Mouse (Mus musculus) thymus, adult 2 months (tissue): ENCODE results near the gene Kdm8. TPM values are rescaled to one million over a fixed set of nuclear protein-coding genes. Genes with fewer than 3 reads are reported as not detected.
A peak's percentile ranks its signal among the peaks of the same experiment; 100 is the strongest.

Experiments
- DNase-seq: peaks from one replicate; pipeline ENCODE4 v3.0.0; 2021
- H3K27ac ChIP-seq: fragments of 200-500 bp; 2 replicates; pipeline ENCODE4 v1.5.1; 2012; ENCODE audit warnings: low read length, control low read depth; ENCODE audit not compliant: control insufficient read depth, insufficient read depth
- H3K27me3 ChIP-seq: fragments of 200-500 bp; 2 replicates; pipeline ENCODE4 v1.6.1; 2012; ENCODE audit warnings: mild to moderate bottlenecking, low read length, moderate library complexity, mixed read lengths; ENCODE audit not compliant: control insufficient read depth, insufficient read depth
- H3K36me3 ChIP-seq: fragments of 200-500 bp; 2 replicates; pipeline ENCODE4 v1.6.1; 2012; ENCODE audit warnings: mild to moderate bottlenecking, low read length, moderate library complexity; ENCODE audit not compliant: control insufficient read depth, insufficient read depth
- H3K4me1 ChIP-seq: fragments of 200-500 bp; replicated peaks from 2 replicates; pipeline ENCODE4 v1.6.1; 2012; ENCODE audit warnings: low read length; ENCODE audit not compliant: control insufficient read depth, insufficient read depth
- H3K4me3 ChIP-seq: fragments of 200-500 bp; 2 replicates; pipeline ENCODE4 v1.5.1; 2012; ENCODE audit warnings: mild to moderate bottlenecking, low read length, control low read depth, moderate library complexity; ENCODE audit not compliant: control insufficient read depth, insufficient read depth
- CTCF ChIP-seq: fragments of 200-500 bp; IDR thresholded peaks from 2 replicates; pipeline ENCODE4 v1.5.1; 2012; ENCODE audit warnings: mild to moderate bottlenecking, control low read depth, low read length, moderate library complexity, borderline replicate concordance; ENCODE audit not compliant: control insufficient read depth, poor library complexity, insufficient read depth; ENCODE audit errors: extremely low read depth
- POLR2A ChIP-seq: fragments of 200-500 bp; IDR thresholded peaks from 2 replicates; pipeline ENCODE4 v1.6.1; 2012; ENCODE audit warnings: mild to moderate bottlenecking, low read length, control low read depth, moderate library complexity; ENCODE audit not compliant: control insufficient read depth, poor library complexity, insufficient read depth; ENCODE audit errors: extremely low read depth
- WGBS: fragments of 180-500 bp; shearing (Covaris S2); methylation state at CpG from one replicate; pipeline ENCODE4 v1.1.7; 2018; 5-methylcytosine and 5-hydroxymethylcytosine counted together
- polyA plus RNA-seq: library from polyadenylated mRNA; depleted of rRNA; stranded (reverse); fragments of >200 nt; gene quantifications from 2 replicates; pipeline ENCODE4 v1.2.3, GENCODE M21; 2012

Kdm8 gene
- polyA plus RNA-seq, 1 experiment: 14.2 TPM

DNA sequence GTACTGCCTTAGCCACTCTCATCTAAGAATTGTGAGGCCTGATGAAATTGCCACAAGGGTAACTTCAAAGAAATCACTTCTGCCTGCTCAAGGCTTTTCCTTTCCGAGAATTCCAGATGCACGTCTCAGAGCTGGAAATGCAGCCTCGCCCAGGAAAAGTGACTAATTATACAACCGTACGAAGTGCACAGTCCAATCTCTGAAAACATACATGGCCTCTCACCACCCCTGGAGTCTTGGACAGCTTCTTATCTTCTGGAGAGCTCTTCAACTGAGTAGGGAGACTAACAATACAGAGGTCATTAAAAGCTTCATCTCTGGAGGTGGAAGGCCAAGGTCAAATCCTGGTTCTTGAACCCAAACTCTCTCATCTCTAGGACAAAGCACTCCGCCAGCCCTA, 48.1 kb downstream of the Kdm8 start:
- peaks cover 59% of the 10 kb centered on the region for H3K4me1 ChIP-seq
- peak overlapping the region; percentile 92 for H3K27ac ChIP-seq
- WGBS: 95% methylated on average over 6 of the region's 6 CpGs
- H3K4me3 ChIP-seq: no peak overlapping the region
- no peaks in the 10 kb centered on the region for H3K36me3 ChIP-seq
- no peak for TF ChIP-seq POLR2A
- no peak for TF ChIP-seq CTCF
- no peak for DNase-seq
- no peaks in the 10 kb centered on the region for H3K27me3 ChIP-seq

DNA sequence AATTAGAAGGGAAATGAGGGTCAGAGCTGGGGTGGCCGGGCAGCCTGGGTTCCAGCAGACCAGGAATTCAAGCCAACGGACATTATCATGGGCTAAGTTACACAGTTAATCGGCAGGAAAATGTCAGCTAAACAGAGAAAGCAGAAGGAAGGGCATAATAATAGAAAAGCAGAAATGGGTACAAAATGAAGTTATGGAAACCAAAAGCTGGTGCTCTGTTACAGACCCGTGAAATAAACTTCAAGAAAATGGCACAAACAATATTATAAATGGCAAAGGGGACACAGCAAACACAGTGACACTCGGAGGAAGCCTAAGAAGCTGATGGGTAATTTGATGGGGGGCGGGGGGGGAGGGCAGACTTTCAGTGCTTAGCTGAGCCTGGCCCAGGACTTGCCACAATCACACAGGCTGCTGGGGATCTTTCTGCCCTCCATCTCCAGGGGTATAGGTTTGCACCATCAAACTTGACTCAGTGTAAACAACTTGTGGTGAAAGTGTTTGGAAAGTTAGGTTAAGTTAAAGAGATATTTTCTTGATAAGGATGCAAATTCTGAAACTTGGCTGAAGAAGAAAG, 51.5 kb downstream of the Kdm8 start:
- TF ChIP-seq CTCF: no peak
- TF ChIP-seq POLR2A: no peak
- H3K4me1 ChIP-seq: peaks cover 39% of the 10 kb centered on the region
- no peaks in the 10 kb centered on the region for H3K36me3 ChIP-seq
- no peaks in the 10 kb centered on the region for H3K27me3 ChIP-seq
- WGBS: 51% methylated on average over 6 of the region's 6 CpGs
- no peak for DNase-seq
- no peak overlapping the region for H3K4me3 ChIP-seq
- H3K27ac ChIP-seq: no peak overlapping the region

- Histone ChIP-seq H3K27ac (no peak overlapping the region), H3K4me1 (peaks cover 13% of the 10 kb centered on the region), H3K36me3 (no peaks in the 10 kb centered on the region), H3K4me3 (no peak overlapping the region), H3K27me3 (no peaks in the 10 kb centered on the region)
- DNase-seq: no peak
- 93% methylated on average over 13 of the region's 13 CpGs for WGBS
- no peak for TF ChIP-seq CTCF
- no peak for TF ChIP-seq POLR2A
Observed at GRCm38 (mm10) chr7:125499927-125500868, 55.7 kb downstream of the Kdm8 start.

DNA sequence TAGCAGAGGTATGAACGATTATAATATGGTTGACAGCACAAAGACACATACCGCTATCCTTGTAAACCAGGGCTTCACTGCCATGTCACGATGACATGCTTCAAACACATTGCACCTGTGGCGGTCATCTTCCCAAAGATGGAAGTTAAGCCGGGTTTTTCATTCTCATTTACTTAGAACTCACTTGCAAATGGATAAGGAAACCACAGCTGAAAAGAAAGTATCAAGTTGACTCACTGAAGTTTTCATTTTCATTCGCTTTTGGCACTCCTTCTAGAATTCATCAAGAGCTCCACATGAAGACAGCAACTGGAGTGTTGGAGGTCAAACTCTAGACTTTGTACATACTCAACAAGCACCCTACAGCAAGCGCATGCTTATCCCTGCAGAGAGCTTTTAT, 56.4 kb downstream of the Kdm8 start:
- 90% methylated on average over 7 of the region's 7 CpGs for WGBS
- no peak overlapping the region for H3K4me3 ChIP-seq
- TF ChIP-seq CTCF (no peak), POLR2A (no peak)
- no peak for DNase-seq
- H3K27me3 ChIP-seq: no peaks in the 10 kb centered on the region
- no peak overlapping the region for H3K27ac ChIP-seq
- H3K4me1 ChIP-seq: peaks cover 9% of the 10 kb centered on the region
- H3K36me3 ChIP-seq: no peaks in the 10 kb centered on the region

- H3K27ac ChIP-seq: no peak overlapping the region
- no peaks in the 10 kb centered on the region for H3K36me3 ChIP-seq
- DNase-seq: no peak
- peaks cover 14% of the 10 kb centered on the region for H3K4me1 ChIP-seq
- no peak overlapping the region for H3K4me3 ChIP-seq
- 53% methylated on average over 5 of the region's 5 CpGs for WGBS
- TF ChIP-seq CTCF (no peak), POLR2A (no peak)
- H3K27me3 ChIP-seq: no peaks in the 10 kb centered on the region
Observed at GRCm38 (mm10) chr7:125503374-125504092, 59.1 kb downstream of the Kdm8 start.

GRCm38 (mm10) chr7:125504618-125505017, 60.1 kb downstream of the Kdm8 start:
- no peaks in the 10 kb centered on the region for H3K36me3 ChIP-seq
- 97% methylated on average over 5 of the region's 5 CpGs for WGBS
- H3K27me3 ChIP-seq: no peaks in the 10 kb centered on the region
- no peak for DNase-seq
- H3K4me1 ChIP-seq: peaks cover 14% of the 10 kb centered on the region
- no peak overlapping the region for H3K27ac ChIP-seq
- TF ChIP-seq CTCF: no peak
- TF ChIP-seq POLR2A: no peak
- H3K4me3 ChIP-seq: no peak overlapping the region
